Mouse (Mus musculus): ENCODE measurements around the gene E130114P18Rik. TPM values are rescaled to one million over a fixed set of nuclear protein-coding genes. Genes with fewer than 3 reads are reported as not detected.

Gene E130114P18Rik
- total and polyA plus RNA-seq, 3 experiments: 0.11 TPM; not detected in 2

- TF ChIP-seq CTCF (IDR thresholded peaks at IDR 0.05; ENCODE audit: low read depth, low read length) (no peak), GATA2 (IDR thresholded peaks at IDR 0.05; ENCODE audit: borderline replicate concordance, low read depth, low read length) (no peak), TAL1 (conservative IDR thresholded peaks at IDR 0.05; ENCODE audit: low read depth, low read length) (no peak), POLR2AphosphoS5 (IDR thresholded peaks at IDR 0.05; ENCODE audit: insufficient replicate concordance, low read depth, low read length) (no peak), GATA1 (IDR thresholded peaks at IDR 0.05; ENCODE audit: borderline replicate concordance, low read length) (no peak)
- no peaks in the 10 kb centered on the region for H3K4me1 ChIP-seq (ENCODE audit: insufficient read depth, low read depth, low read length)
- no peak overlapping the region for H3K4me3 ChIP-seq (ENCODE audit: low read depth, low read length)
- H3K36me3 ChIP-seq (replicated peaks): no peaks in the 10 kb centered on the region
- ATAC-seq (ENCODE audit: extremely low read depth, insufficient number of reproducible peaks, low FRiP score, poor library complexity, severe bottlenecking): no peak
- H3K9me3 ChIP-seq (replicated peaks): peaks cover 28% of the 10 kb centered on the region
- no peak for DNase-seq (ENCODE audit: low spot score)
- H3K27me3 ChIP-seq (ENCODE audit: insufficient read depth, low read length): no peaks in the 10 kb centered on the region
Measured at GRCm38 (mm10) chr4:97710048-97710765, 67.7 kb downstream of the E130114P18Rik start.

- no peak for ATAC-seq (ENCODE audit: extremely low read depth, insufficient number of reproducible peaks, low FRiP score, poor library complexity, severe bottlenecking)
- Histone ChIP-seq H3K4me3 (ENCODE audit: low read depth, low read length) (no peak overlapping the region), H3K9me3 (replicated peaks) (peaks cover 31% of the 10 kb centered on the region), H3K27me3 (ENCODE audit: insufficient read depth, low read length) (no peaks in the 10 kb centered on the region), H3K36me3 (replicated peaks) (no peaks in the 10 kb centered on the region), H3K4me1 (ENCODE audit: insufficient read depth, low read depth, low read length) (no peaks in the 10 kb centered on the region)
- TF ChIP-seq CTCF (IDR thresholded peaks at IDR 0.05; ENCODE audit: low read depth, low read length) (no peak), GATA2 (IDR thresholded peaks at IDR 0.05; ENCODE audit: borderline replicate concordance, low read depth, low read length) (no peak), POLR2AphosphoS5 (IDR thresholded peaks at IDR 0.05; ENCODE audit: insufficient replicate concordance, low read depth, low read length) (no peak)
- DNase-seq (ENCODE audit: low spot score): no peak
Measured at GRCm38 (mm10) chr4:97707373-97708152, 70.3 kb downstream of the E130114P18Rik start.

GRCm38 (mm10) chr4:97696684-97697615 is 80.9 kb downstream of the E130114P18Rik start:
- no peak for DNase-seq (ENCODE audit: low spot score)
- peaks cover 33% of the 10 kb centered on the region for H3K9me3 ChIP-seq (replicated peaks)
- no peaks in the 10 kb centered on the region for H3K4me1 ChIP-seq (ENCODE audit: insufficient read depth, low read depth, low read length)
- no peaks in the 10 kb centered on the region for H3K36me3 ChIP-seq (replicated peaks)
- H3K27me3 ChIP-seq (ENCODE audit: insufficient read depth, low read length): no peaks in the 10 kb centered on the region
- no peak for TF ChIP-seq GATA1 (IDR thresholded peaks at IDR 0.05; ENCODE audit: borderline replicate concordance, low read length)
- TF ChIP-seq GATA2 (IDR thresholded peaks at IDR 0.05; ENCODE audit: borderline replicate concordance, low read depth, low read length): no peak
- TF ChIP-seq POLR2AphosphoS5 (IDR thresholded peaks at IDR 0.05; ENCODE audit: insufficient replicate concordance, low read depth, low read length): no peak
- TF ChIP-seq TAL1 (conservative IDR thresholded peaks at IDR 0.05; ENCODE audit: low read depth, low read length): no peak
- no peak for TF ChIP-seq CTCF (IDR thresholded peaks at IDR 0.05; ENCODE audit: low read depth, low read length)
- ATAC-seq (ENCODE audit: extremely low read depth, insufficient number of reproducible peaks, low FRiP score, poor library complexity, severe bottlenecking): no peak
- H3K4me3 ChIP-seq (ENCODE audit: low read depth, low read length): no peak overlapping the region

- H3K27me3 ChIP-seq (ENCODE audit: insufficient read depth, low read length): no peaks in the 10 kb centered on the region; the same call in 1 of the 2 replicates
- H3K36me3 ChIP-seq (replicated peaks): no peaks in the 10 kb centered on the region
- ATAC-seq (ENCODE audit: extremely low read depth, insufficient number of reproducible peaks, low FRiP score, poor library complexity, severe bottlenecking) (no peak), DNase-seq (ENCODE audit: low spot score) (no peak)
- H3K4me3 ChIP-seq (ENCODE audit: low read depth, low read length): no peak overlapping the region
- no peak for TF ChIP-seq GATA1 (IDR thresholded peaks at IDR 0.05; ENCODE audit: borderline replicate concordance, low read length)
- TF ChIP-seq POLR2AphosphoS5 (IDR thresholded peaks at IDR 0.05; ENCODE audit: insufficient replicate concordance, low read depth, low read length): no peak
- H3K9me3 ChIP-seq (replicated peaks): peaks cover 45% of the 10 kb centered on the region
- no peaks in the 10 kb centered on the region for H3K4me1 ChIP-seq (ENCODE audit: insufficient read depth, low read depth, low read length)
Measured at GRCm38 (mm10) chr4:97695414-97696040, 82.4 kb downstream of the E130114P18Rik start.

- no peaks in the 10 kb centered on the region for H3K36me3 ChIP-seq (replicated peaks)
- peaks cover 52% of the 10 kb centered on the region for H3K9me3 ChIP-seq (replicated peaks)
- no peak for ATAC-seq (ENCODE audit: extremely low read depth, insufficient number of reproducible peaks, low FRiP score, poor library complexity, severe bottlenecking)
- no peaks in the 10 kb centered on the region for H3K4me1 ChIP-seq (ENCODE audit: insufficient read depth, low read depth, low read length)
- no peak for DNase-seq (ENCODE audit: low spot score)
- no peaks in the 10 kb centered on the region; the same call in 1 of the 2 replicates for H3K27me3 ChIP-seq (ENCODE audit: insufficient read depth, low read length)
- no peak for TF ChIP-seq GATA2 (IDR thresholded peaks at IDR 0.05; ENCODE audit: borderline replicate concordance, low read depth, low read length)
- no peak for TF ChIP-seq POLR2AphosphoS5 (IDR thresholded peaks at IDR 0.05; ENCODE audit: insufficient replicate concordance, low read depth, low read length)
- TF ChIP-seq CTCF (IDR thresholded peaks at IDR 0.05; ENCODE audit: low read depth, low read length): no peak
- H3K4me3 ChIP-seq (ENCODE audit: low read depth, low read length): no peak overlapping the region
Measured at GRCm38 (mm10) chr4:97693931-97694330, 83.9 kb downstream of the E130114P18Rik start.
